Mouse (Mus musculus) layer of hippocampus, adult 8-10 months (tissue): ENCODE measurements around the gene Plin3. TPM values are rescaled to one million over a fixed set of nuclear protein-coding genes. Genes with fewer than 3 reads are reported as not detected.
A peak's percentile ranks its signal among the peaks of the same experiment; 100 is the strongest.
"Not testable (repeated sequence)": the region's sequence is repeated elsewhere in the genome, so short reads cannot be mapped to it uniquely, and the experiment has no call there.

Experiments used
- DNase-seq, 2 experiments: peaks; one replicate each; pipeline ENCODE4 v3.0.0; 2022; ENCODE audit warnings: low spot score in 2 of 2
- total RNA-seq, 4 experiments: library from RNA; stranded (reverse); gene quantifications; 2 replicates each; pipeline ENCODE4 v1.2.4; 2022

Plin3 gene
- total RNA-seq, 4 experiments from 2014 or later: 13.2 to 22.6 (median 19.6) TPM

DNA sequence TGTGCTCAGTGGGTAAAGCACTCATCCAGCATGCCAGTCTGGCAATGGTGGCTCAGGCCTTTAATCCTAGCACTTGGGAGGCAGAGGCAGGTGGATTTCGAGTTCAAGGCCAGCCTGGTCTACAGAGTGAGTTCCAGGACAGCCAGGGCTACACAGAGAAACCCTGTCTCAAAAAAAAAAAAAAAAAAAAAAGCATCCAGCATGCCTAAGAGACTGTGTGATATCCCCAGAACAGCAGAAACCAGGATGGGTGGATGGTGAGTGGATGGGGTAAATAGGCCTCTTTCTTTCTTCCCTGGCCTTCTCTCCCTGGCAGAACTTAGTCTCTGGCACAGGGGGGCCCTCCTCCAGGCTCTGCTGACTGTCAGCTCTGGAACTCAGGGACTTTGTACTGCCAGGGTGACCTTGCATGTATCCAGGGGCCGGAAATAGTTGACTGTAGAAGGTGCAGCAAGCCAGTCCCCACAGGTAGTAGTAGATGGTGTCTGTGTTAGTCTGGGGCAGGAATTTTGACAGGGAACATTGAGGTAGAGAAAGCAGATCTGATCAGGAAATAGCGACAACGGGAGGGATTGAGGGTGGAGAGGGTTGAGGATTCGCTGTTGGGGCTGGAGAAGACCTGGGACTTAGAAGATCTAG lies 16.7 kb downstream of the Plin3 start:
- DNase-seq: no peak

DNA sequence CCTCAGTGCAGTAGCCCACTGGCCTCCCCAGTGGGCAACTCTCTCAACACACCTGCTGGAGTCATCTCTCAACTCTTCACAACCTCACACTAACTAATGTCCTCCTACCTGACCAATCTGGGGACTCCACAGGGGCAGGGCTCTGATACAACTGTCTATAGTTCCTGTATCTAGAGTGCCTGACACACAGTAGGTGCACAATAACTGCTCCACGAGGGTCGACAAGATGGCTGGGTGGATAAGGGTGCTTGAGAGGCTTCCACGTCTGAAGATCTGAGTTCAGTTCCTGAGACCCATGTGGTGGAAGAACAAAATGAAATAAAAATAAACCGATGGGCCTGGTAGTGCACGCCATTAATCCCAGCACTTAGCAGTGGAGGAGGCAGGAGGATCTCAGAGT lies 18.7 kb downstream of the Plin3 start:
- no peak for DNase-seq

DNA sequence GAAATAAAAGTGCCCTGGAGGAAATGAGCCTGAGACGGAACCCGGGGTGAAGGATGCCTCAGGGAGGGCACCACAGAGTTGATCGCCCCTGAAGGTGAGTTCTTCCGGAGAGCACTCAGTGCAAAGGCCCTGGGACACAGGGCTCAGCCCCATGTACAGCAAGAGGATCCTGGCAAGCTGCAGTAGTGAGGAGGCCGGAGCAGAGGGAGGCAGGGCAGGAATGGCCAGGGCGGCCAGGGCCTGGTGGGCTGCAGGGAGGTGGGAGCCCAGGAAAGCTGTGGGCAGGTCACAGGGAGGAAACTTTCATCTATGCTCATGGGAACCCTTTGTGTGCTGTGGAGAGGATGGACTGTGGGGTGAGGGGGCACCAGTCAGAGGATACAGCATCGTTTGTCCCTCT lies 19.2 kb downstream of the Plin3 start:
- no peak for DNase-seq

DNA sequence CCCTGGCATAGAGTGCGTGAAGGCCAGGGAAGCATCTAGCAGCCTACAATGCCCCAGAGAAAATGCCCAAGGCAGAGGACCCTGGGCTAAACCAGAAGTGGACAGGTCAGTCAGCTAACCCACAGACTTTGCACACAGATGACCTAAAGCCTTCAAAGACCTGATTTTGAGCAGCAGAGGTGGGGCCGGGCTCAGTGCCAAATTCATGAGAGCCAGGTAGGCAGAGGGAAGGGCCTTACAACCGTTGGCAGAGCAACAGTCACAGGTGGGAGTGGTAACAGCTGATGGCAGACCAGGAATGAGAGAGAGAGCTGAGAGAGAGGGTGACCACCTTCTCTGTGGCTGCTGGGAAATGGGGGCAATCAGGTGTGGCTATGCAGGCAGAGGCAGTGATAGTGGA lies 20.0 kb downstream of the Plin3 start:
- DNase-seq: no peak

DNA sequence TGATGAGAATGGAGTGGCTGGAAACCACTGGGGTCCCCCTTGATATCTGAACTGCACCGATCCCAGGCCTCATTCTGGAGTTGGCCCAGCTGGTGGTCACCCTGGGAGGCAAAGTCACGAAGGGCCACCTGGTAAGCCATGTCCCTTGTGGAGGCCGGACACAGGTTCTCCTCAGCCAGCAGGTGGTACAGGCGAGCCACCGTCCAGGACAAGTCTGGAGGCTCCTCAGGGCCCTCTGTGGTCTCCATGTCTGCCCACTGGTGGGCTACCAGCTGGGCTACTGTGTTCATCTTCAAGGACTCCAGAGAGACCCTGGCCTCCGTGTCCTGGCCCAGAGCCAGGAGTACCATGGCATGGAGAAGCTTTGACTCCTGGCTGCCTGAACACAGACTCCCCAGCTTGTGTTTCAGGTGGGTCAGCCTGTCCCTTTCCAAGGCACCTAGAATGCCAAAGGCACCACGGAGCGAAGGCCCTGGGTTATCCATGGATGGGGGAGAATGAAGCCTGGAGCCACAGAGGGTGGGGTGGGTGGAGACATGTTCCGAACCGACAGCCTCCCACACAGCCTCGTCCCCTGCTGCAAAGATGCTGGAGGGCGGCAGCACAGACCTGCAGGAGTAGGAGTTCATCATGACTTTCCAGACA lies 20.9 kb downstream of the Plin3 start:
- no peak for DNase-seq

DNA sequence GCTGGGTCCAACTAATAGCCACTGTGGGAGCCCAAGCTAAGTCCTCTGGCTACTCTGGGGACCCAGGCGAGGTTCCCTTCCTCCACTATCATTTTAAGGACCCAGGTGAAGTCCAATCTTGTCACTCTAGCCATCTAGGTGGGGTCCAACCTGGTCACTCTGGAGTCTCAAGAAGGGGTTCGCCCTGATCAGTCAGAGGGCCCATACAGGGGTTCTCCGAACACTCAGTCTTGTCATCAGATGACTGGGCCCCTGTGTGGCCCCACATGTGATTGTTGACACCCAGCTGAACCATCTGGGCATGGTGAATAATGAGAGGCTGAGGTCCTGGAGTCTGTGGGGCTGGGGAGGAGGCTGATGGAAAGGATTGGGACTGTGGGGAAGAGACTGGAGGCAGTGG lies 22.9 kb downstream of the Plin3 start:
- no peak for DNase-seq

DNA sequence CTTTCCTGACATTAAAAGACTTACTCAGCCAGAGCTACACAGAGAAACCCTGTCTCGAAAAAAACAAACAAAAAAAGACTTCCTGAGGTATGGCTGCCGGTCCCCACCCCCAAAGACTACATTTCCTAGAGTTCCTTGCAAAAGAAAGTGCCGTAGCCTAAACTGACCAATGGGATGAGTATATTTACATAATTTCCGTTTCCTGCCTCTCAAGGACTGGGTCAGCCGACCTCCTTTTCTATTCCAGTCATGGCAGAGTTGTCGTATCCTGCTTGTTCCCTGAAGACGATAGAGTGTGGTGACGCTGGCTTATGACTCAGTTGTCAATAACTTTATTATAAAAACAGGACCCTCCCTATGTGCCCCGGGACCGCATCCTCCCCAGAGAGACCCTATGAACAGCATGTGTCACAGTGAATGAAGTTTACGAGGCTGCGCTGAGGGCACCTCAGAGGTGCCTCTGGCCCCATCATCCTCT lies 23.5 kb downstream of the Plin3 start:
- peak; percentile 66 to 68 for DNase-seq

DNA sequence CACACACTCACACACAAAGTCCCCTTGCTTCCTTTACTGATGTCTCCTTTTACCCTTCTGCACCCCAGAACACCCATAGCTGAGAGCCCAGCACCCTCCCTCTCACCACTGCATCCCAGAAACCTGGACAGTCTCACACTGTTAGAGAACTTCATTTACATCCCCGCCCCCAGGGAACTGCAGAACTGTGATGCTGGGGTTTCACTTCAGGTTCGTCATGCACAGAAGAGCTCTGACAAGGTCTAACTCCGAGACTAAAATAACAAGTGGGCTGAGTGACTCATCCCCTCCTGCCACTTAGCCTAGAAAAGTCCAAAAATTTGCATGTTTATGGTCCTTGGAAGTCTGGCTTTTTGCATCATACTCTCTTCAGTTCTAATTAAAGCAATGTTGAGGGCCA lies 26.4 kb downstream of the Plin3 start:
- DNase-seq: peak in 1 of 2 experiments; percentile 51

DNA sequence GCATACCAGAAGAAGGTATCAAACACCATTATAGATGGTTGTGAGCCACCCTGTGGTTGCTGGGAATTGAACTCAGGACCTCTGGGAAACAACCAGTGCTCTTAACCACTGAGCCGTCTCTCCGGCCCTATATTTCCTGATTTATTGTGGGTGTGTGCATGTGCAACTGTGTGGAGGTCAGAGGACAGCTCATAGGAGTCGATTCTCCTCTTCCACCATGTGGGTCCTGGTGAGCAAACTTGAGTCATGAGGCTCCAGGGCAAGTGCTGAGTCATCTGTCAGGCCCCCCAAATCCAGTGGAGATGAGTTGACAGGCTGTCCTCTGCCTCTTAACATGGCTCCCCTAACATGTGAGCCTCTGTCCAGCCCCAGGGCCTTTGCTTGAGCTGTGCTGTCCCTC lies 26.8 kb downstream of the Plin3 start:
- no peak for DNase-seq

DNA sequence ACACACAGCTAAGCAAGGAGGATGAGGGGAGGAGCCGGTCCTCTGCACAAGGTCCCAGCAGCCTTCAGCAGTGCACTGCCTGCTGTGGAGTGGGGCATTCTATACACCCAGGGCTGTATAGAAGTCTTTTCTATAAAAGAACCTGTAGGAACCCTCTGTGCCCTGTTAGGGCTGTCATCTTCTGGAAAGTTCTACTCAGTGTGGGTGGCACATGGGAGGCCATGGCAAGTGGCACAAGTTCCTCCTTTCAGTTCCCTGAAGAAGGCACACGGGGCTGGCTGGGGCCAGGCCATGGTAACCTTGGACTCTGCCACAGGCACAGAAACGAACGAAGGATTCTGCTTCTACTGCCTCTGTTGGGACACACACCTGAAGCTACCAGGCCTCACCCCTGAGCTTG lies 27.7 kb downstream of the Plin3 start:
- no peak for DNase-seq

DNA sequence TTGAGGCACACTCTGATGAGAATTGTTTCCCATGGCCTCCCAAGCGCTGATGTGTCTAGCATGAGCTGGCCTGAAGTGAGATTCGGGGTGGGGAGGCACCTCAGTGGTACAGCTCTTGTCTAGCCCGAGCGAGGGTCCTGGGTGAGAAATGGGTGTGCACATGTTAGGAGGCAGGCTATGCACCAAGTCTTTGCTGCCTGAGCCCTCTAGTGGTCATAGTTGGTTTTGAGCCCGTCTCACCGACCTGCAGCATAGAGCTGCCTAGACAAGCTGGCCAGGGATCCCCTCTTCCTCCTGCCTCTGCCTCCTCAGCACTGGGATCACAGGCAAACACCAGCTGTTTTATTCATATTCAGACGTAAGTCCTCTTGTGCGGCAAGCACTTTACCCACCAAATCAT lies 28.7 kb downstream of the Plin3 start:
- peak; percentile 71 to 79 for DNase-seq

DNA sequence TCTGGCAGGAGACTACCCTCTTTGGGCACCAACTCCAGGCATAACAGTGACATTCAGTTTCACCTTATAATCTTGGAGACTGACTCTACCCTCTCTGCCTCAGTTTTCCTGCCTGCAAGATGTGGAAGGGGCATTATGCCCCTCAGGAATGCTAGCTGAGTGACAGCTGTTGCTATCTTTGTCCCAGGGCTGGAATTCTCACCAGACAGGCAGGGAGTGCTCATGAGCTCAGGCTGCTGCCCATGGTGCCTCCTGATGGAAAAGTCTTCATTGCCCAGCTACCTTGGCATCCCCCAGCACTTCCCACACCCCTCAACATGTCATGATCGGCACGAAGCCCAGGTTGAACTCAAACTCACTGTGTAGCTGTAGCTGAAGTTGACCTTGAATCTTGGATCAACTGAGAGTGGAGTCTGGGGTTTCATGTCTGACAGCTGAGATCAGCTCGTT lies 30.0 kb downstream of the Plin3 start:
- DNase-seq: no peak

DNA sequence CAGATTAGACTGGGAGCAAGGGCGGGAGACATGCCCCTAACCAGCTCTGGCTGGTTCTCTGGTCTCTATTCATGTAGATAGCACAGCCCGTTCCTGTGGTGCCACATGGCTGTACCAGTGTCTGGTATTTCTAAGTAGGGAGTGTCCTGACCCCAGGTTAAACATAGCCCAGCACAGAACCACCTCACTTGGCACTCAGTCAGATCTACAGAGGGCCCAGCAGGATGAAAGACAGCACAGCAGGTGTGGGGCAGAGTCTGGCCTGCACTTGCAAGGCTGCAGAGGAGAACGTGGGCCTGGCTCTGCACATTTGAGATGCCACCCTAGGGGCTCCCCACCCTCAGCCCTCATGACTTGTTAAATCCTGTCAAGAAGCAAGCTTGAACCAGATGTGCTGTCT lies 31.5 kb downstream of the Plin3 start:
- no peak for DNase-seq

DNA sequence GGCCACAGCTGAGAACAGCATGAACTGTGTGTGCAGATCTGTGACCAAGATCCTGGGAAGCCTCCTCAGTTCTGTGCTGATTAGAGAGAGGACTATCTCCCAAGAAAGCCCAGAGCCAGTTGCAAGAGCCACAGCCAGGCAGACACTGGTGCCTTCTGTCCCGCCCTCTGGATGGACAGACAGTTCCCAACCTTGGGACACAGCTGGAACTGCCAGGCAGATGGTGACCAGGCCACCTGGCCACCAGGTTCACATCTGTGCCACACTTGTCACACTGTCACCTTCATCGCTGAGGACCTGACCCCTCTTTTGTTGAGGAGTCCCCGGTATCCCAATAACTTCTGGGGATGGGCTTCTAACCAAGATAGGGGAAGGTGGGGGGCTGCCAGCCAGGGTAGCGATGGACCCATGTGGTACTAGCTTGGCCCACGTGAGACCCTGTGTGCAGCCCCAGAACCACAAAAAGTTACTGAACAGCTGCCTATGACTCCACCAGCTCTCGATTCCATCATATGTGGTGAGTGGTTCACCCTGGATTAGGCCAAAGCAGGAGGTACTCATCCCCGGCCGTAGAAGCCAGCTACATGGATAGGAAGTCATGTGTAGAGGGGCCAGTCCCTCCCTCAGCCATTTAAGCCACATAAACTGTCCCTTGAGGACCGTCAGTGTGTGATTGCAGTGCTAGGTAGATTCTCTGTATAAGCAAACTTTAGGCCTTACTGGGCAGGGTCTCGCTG lies 33.2 kb downstream of the Plin3 start:
- no peak for DNase-seq

DNA sequence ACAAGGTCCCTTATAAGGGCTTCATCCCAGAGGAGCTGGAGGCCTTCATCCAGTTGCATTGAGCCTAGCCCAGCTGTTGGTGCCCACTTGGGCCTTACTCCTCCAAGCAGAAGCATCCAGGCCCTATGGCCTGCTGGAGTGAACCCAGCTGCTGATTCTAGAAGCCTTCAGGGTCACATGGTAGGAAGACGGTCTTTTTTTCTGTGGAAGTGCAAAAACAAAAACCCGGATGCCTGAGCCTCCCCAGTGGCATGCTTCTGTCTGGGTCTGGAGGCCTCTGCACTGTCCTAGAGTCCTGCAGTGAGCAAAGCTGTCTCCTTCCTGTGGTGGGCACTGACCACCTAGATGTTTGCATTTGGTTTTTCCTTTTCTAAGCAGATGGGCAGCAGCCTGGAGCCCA lies 33.9 kb downstream of the Plin3 start:
- DNase-seq: not testable (repeated sequence)

DNA sequence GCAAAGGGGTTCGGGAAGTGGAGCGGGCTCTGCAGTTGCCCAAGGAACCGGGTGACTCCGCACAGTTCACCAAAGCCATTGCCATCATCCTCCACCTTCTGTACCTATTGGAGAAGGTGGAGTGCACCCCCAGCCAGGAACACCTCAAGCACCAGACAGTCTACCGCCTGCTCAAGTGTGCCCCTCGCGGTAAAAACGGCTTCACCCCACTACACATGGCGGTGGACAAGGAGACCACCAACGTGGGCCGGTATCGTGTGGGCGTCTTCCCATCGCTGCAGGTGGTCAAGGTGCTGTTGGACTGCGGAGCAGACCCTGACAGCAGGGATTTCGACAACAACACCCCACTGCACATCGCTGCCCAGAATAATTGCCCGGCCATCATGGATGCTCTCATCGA lies 34.4 kb downstream of the Plin3 start:
- not testable (repeated sequence) for DNase-seq

DNA sequence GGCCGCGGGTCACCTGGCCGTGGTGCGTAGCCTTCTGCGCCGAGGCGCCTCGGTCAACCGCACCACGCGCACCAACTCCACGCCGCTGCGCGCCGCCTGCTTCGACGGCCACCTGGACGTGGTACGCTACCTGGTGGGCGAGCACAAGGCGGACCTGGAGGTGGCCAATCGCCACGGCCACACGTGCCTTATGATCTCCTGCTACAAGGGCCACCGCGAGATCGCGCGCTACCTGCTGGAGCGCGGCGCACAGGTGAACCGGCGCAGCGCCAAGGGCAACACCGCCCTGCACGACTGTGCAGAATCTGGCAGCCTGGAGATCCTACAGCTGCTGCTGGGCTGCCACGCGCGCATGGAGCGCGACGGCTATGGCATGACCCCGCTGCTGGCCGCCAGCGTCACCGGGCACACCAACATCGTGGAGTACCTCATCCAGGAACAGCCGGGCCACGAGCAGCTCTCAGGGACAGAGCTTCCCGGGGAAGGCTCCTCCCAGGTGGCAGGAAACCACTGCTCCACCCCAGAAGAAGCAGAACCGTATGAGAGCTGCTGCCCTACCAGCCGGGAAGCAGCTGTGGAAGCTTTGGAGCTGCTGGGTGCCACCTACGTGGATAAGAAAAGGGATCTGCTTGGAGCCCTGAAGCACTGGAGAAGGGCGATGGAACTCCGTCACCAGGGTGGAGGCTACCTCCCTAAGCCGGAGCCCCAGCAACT lies 35.3 kb downstream of the Plin3 start:
- DNase-seq: peak in 1 of 2 experiments; percentile 50

DNA sequence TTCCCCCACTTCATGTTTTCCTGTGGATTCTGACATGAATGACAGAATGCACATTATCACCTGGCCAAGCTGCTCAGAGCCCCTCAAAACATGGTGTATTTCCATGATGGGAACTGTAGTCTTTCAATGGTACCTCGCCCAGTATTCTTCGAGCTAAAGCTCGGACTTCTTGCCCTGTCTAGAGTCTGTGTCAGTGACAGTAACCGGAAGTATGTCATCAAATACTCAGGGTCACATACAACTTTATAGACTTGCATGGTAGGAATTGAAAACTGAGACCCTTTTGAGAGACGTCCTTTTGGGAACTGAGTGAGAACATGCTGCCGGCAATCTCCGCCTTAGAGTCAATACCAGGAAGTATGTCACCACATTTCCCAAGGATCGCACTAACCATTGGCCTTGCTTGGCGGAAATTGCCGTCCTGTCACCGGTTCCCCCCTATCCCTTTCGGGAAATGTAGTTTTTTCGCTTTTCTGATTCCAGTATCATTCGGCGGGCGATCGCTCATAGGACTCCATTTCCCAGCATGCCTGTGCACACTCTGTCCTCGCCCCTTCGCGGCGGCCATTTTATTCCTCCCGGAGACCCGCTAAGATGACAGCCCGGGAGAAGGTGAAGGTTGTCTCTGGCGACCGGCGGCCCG lies 36.3 kb downstream of the Plin3 start, which contains the start of gene Fem1a:
Gene Fem1a, plus strand, starts transcription at position 572 of the 643 bp plus-strand sequence.
- DNase-seq: peak; percentile 97

DNA sequence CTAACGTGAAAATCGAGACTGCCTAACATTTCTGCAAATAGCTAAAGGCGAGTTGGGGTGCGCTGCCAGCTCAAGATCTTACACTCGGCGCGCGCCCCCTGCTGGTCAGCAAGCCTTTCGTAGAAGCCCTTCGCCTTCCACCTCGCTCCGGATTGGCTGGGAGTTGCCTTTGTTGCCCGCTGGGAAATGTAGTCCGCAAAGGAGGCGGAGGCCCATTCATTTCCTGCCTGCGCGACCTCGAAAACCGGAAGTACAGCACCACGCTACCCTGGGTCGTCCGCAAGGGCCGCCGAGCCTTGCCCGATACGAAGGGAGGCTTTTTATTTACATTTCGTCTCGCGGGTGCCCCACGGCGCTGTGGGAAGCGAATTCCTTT lies 36.8 kb downstream of the Plin3 start:
- DNase-seq: peak; percentile 98 to 99

DNA sequence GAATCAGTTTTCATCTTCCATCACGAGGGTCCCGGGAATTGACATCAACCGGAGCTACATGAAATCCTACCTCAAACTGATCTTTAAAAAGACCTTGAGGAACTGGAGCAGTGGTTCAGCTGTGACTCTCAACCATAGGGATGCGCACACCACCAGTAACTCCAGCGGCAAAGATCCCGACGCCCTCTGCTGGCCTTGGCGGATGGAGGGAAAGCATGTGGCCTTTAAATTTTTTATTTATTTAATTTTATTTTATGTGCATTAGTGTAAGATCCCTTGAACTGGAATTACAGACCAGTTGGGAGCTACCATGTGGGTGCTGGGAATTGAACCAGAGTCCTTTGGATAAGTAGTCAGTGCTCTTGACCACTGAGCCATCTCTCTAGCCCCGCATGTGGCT lies 37.2 kb downstream of the Plin3 start:
- DNase-seq: peak; percentile 68 to 72

DNA sequence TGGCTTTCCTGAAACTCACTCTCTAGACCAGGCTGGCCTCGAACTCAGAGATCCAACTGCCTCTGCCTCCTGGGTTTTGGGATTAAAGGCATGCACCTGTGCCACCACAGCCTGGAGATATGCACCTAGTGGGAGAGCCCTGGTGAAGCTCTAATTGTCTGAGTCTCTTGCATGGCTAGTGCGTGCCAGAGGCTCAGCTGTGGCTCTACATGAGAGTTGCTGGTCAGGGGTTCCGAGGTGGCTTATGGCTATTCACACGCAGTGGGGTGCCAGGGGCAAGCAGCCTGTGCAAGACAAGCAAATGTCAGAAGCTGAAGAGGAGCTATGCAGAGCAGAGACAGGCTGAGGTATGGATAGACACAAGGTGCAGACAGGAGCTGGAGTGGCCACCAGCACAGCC lies 38.0 kb downstream of the Plin3 start:
- no peak for DNase-seq
